Comparison of ENCODE assay signal across 13 mouse cellular contexts in the genomic region with DNA sequence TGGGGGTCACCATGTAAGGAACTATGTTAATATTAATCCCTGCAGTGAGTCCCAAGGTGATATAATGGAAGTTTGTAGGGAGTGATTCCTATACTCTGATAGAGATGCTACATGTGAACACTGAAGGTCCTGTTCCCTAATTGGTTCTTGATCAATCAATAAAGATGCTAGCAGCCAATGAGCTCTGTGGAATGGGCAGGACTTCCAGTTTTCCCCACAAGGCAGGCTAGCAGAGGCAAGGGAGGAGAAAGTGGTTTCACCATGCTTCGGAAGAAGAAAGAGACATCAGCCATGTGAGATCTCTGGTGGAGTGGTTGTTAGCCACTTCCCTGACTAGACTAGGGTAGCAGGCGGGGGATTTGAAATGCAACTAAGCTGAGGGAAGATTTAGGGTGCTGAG. TPM values are rescaled to one million over a fixed set of nuclear protein-coding genes. Genes with fewer than 3 reads are reported as not detected.
A peak's percentile ranks its signal among the peaks of the same experiment; 100 is the strongest.
DNase-seq lines count a peak whose midpoint lies in the region; ATAC-seq lines count a peak whose summit lies in the region.
"Had no signal": no experiment of that assay in that cellular context is flagged by ENCODE, and none has a peak within 500 bp of the region (broad histone marks: within the 10 kb centered on the region; RNA-seq: fewer than 3 reads in every experiment).

No protein-coding gene starts in this region.

- H3K4me2 ChIP-seq in embryonic facial prominence, embryonic 12.5 days (replicated peaks), result no peak overlapping the region; the same call in 1 of the 2 replicates
- H3K4me2 ChIP-seq in midbrain, embryonic 14.5 days (ENCODE audit: low read length), result 0 out of 2 replicates have a peak overlapping the region, but pooled peaks have one; percentile 15
- no peak overlapping the region for H3K4me2 ChIP-seq in midbrain, embryonic 16.5 days (ENCODE audit: low read length)
- no peak overlapping the region for H3K4me2 ChIP-seq in limb, embryonic 15.5 days
- H3K4me2 ChIP-seq: heart, embryonic 15.5 days had no signal

- H3K27ac ChIP-seq in embryonic facial prominence, embryonic 12.5 days, result no peak overlapping the region
- H3K27ac ChIP-seq in embryonic facial prominence, embryonic 10.5 days (replicated peaks), result no peak overlapping the region
- no peak overlapping the region for H3K27ac ChIP-seq in midbrain, embryonic 14.5 days (replicated peaks; ENCODE audit: low read depth, low read length)
- H3K27ac ChIP-seq in midbrain, embryonic 16.5 days (ENCODE audit: low read length), result no peak overlapping the region
- no peak overlapping the region for H3K27ac ChIP-seq in limb, embryonic 15.5 days
- H3K27ac ChIP-seq: heart, embryonic 15.5 days had no signal

- H3K36me3 ChIP-seq in embryonic facial prominence, embryonic 12.5 days, result no peaks in the 10 kb centered on the region
- no peaks in the 10 kb centered on the region for H3K36me3 ChIP-seq in embryonic facial prominence, embryonic 10.5 days (replicated peaks)
- no peaks in the 10 kb centered on the region for H3K36me3 ChIP-seq in midbrain, embryonic 14.5 days (ENCODE audit: control insufficient read depth, insufficient read depth, low read length)
- no peaks in the 10 kb centered on the region for H3K36me3 ChIP-seq in midbrain, embryonic 16.5 days (ENCODE audit: control insufficient read depth, insufficient read depth, low read length)
- no peaks in the 10 kb centered on the region for H3K36me3 ChIP-seq in limb, embryonic 15.5 days
- H3K36me3 ChIP-seq: heart, embryonic 15.5 days had no signal

- H3K9ac ChIP-seq in embryonic facial prominence, embryonic 12.5 days, result no peak overlapping the region
- H3K9ac ChIP-seq in midbrain, embryonic 14.5 days (replicated peaks; ENCODE audit: low read length), result no peak overlapping the region
- no peak overlapping the region for H3K9ac ChIP-seq in midbrain, embryonic 16.5 days (ENCODE audit: low read depth, low read length)
- H3K9ac ChIP-seq in limb, embryonic 15.5 days, result no peak overlapping the region
- H3K9ac ChIP-seq: heart, embryonic 15.5 days had no signal

- no peaks in the 10 kb centered on the region for H3K4me1 ChIP-seq in embryonic facial prominence, embryonic 12.5 days
- no peaks in the 10 kb centered on the region for H3K4me1 ChIP-seq in embryonic facial prominence, embryonic 10.5 days
- no peaks in the 10 kb centered on the region for H3K4me1 ChIP-seq in midbrain, embryonic 14.5 days (ENCODE audit: control insufficient read depth, insufficient read depth, low read length)
- no peaks in the 10 kb centered on the region for H3K4me1 ChIP-seq in midbrain, embryonic 16.5 days (ENCODE audit: control insufficient read depth, insufficient read depth, low read length)
- no peaks in the 10 kb centered on the region for H3K4me1 ChIP-seq in limb, embryonic 15.5 days
- H3K4me1 ChIP-seq: heart, embryonic 15.5 days had no signal

- DNase-seq in embryonic facial prominence, embryonic 10.5 days (ENCODE audit: low spot score), result no peak
- DNase-seq in midbrain, embryonic 14.5 days, result peak; percentile 12
- peak; percentile 75 for DNase-seq in adipocyte (ENCODE audit: low spot score)
- DNase-seq in kidney, postnatal 10 days, result no peak
- DNase-seq in thymus, postnatal 36 days, result no peak
- DNase-seq: kidney, postnatal 4 days had no signal

- 0 out of 2 replicates have a peak overlapping the region, but pooled peaks have one; percentile 3 for H3K4me3 ChIP-seq in embryonic facial prominence, embryonic 12.5 days
- H3K4me3 ChIP-seq in embryonic facial prominence, embryonic 10.5 days, result no peak overlapping the region
- H3K4me3 ChIP-seq in midbrain, embryonic 14.5 days (replicated peaks; ENCODE audit: low read depth, low read length), result no peak overlapping the region
- no peak overlapping the region for H3K4me3 ChIP-seq in midbrain, embryonic 16.5 days (ENCODE audit: low read depth, low read length)
- peak overlapping the region; percentile 11; the same call in 1 of the 2 replicates for H3K4me3 ChIP-seq in limb, embryonic 15.5 days
- H3K4me3 ChIP-seq: heart, embryonic 15.5 days had no signal

- no peaks in the 10 kb centered on the region for H3K27me3 ChIP-seq in embryonic facial prominence, embryonic 12.5 days
- H3K27me3 ChIP-seq in embryonic facial prominence, embryonic 10.5 days (replicated peaks; ENCODE audit: low read depth, poor library complexity, severe bottlenecking), result 0 out of 2 replicates have a peak, but pooled peaks cover 3% of the 10 kb centered on the region
- no peaks in the 10 kb centered on the region for H3K27me3 ChIP-seq in midbrain, embryonic 14.5 days (ENCODE audit: control insufficient read depth, insufficient read depth, low read length)
- H3K27me3 ChIP-seq in midbrain, embryonic 16.5 days (ENCODE audit: control insufficient read depth, insufficient read depth, low read depth, low read length), result no peaks in the 10 kb centered on the region; the same call in 1 of the 2 replicates
- H3K27me3 ChIP-seq in limb, embryonic 15.5 days, result peaks cover 16% of the 10 kb centered on the region; the same call in 1 of the 2 replicates

- ATAC-seq in embryonic facial prominence, embryonic 12.5 days (ENCODE audit: insufficient number of reproducible peaks, insufficient read depth, low FRiP score, low TSS enrichment), result no peak
- no peak for ATAC-seq in midbrain, embryonic 14.5 days (ENCODE audit: low FRiP score, low TSS enrichment)
- ATAC-seq in midbrain, embryonic 16.5 days, result no peak
- ATAC-seq in limb, embryonic 15.5 days (ENCODE audit: insufficient number of reproducible peaks, low FRiP score, low TSS enrichment, low read depth), result no peak
- ATAC-seq: lung, postnatal 0 days had no signal

- 37% methylated on average over 2 of the region's 2 CpGs for WGBS in embryonic facial prominence, embryonic 12.5 days
- 25% methylated on average over 2 of the region's 2 CpGs for WGBS in embryonic facial prominence, embryonic 10.5 days
- WGBS in midbrain, embryonic 14.5 days, result 39% methylated on average over 2 of the region's 2 CpGs
- WGBS in midbrain, embryonic 16.5 days, result 25% methylated on average over 2 of the region's 2 CpGs
- WGBS in limb, embryonic 15.5 days, result 41% methylated on average over 2 of the region's 2 CpGs

- no peaks in the 10 kb centered on the region for H3K9me3 ChIP-seq in embryonic facial prominence, embryonic 12.5 days
- no peaks in the 10 kb centered on the region for H3K9me3 ChIP-seq in embryonic facial prominence, embryonic 10.5 days
- no peaks in the 10 kb centered on the region for H3K9me3 ChIP-seq in midbrain, embryonic 14.5 days (ENCODE audit: control insufficient read depth, low read length)
- H3K9me3 ChIP-seq in midbrain, embryonic 16.5 days (replicated peaks; ENCODE audit: control insufficient read depth, low read length, poor library complexity, severe bottlenecking), result no peaks in the 10 kb centered on the region
- no peaks in the 10 kb centered on the region for H3K9me3 ChIP-seq in limb, embryonic 15.5 days
- H3K9me3 ChIP-seq: heart, embryonic 15.5 days had no signal

RNA-seq across cellular contexts. Expression of gene Sept14, which starts 7.8 kb away (rescaled TPM):
- not detected in 2 replicates for polyA plus RNA-seq in embryonic facial prominence, embryonic 12.5 days (2016; fragmentation: Nextera tagmentation; extraction: Ambion mirVana)
- not detected in 2 replicates for polyA plus RNA-seq in embryonic facial prominence, embryonic 10.5 days (2016; fragmentation: Nextera tagmentation; extraction: Ambion mirVana)
- polyA plus RNA-seq in midbrain, embryonic 14.5 days (2014; fragmentation: Nextera tagmentation; extraction: Ambion mirVana), result not detected in 2 replicates
- not detected in 2 replicates for polyA plus RNA-seq in midbrain, embryonic 16.5 days (2015; fragmentation: Nextera tagmentation; extraction: Ambion mirVana)
- polyA plus RNA-seq in limb, embryonic 15.5 days (2015; fragmentation: Nextera tagmentation; extraction: Ambion mirVana), result not detected in 2 replicates
- polyA plus RNA-seq: heart, embryonic 15.5 days; intestine, embryonic 14.5 days; lung, postnatal 0 days; small intestine, adult 2 months had no signal

RNA-seq across cellular contexts. Expression of gene Mrps17, which starts 14.8 kb away (rescaled TPM):
- polyA plus RNA-seq in embryonic facial prominence, embryonic 12.5 days (2016; fragmentation: Nextera tagmentation; extraction: Ambion mirVana), result 187 and 190 TPM in 2 replicates
- 178 and 186 TPM in 2 replicates for polyA plus RNA-seq in embryonic facial prominence, embryonic 10.5 days (2016; fragmentation: Nextera tagmentation; extraction: Ambion mirVana)
- 182 and 200 TPM in 2 replicates for polyA plus RNA-seq in midbrain, embryonic 14.5 days (2014; fragmentation: Nextera tagmentation; extraction: Ambion mirVana)
- 167 and 170 TPM in 2 replicates for polyA plus RNA-seq in midbrain, embryonic 16.5 days (2015; fragmentation: Nextera tagmentation; extraction: Ambion mirVana)
- 179 and 184 TPM in 2 replicates for polyA plus RNA-seq in limb, embryonic 15.5 days (2015; fragmentation: Nextera tagmentation; extraction: Ambion mirVana)

RNA-seq across cellular contexts. Expression of gene Nipsnap2, which starts 24.4 kb away (rescaled TPM):
- polyA plus RNA-seq in embryonic facial prominence, embryonic 12.5 days (2016; fragmentation: Nextera tagmentation; extraction: Ambion mirVana), result 89.1 and 96.8 TPM in 2 replicates
- polyA plus RNA-seq in embryonic facial prominence, embryonic 10.5 days (2016; fragmentation: Nextera tagmentation; extraction: Ambion mirVana), result 74.2 and 74.8 TPM in 2 replicates
- 80.4 and 88.3 TPM in 2 replicates for polyA plus RNA-seq in midbrain, embryonic 14.5 days (2014; fragmentation: Nextera tagmentation; extraction: Ambion mirVana)
- 87.7 and 90.4 TPM in 2 replicates for polyA plus RNA-seq in midbrain, embryonic 16.5 days (2015; fragmentation: Nextera tagmentation; extraction: Ambion mirVana)
- 109 and 131 TPM in 2 replicates for polyA plus RNA-seq in limb, embryonic 15.5 days (2015; fragmentation: Nextera tagmentation; extraction: Ambion mirVana)

RNA-seq across cellular contexts. Expression of gene Zfp11, which starts 30.6 kb away (rescaled TPM):
- polyA plus RNA-seq in embryonic facial prominence, embryonic 12.5 days (2016; fragmentation: Nextera tagmentation; extraction: Ambion mirVana), result 5.5 and 6.2 TPM in 2 replicates
- polyA plus RNA-seq in embryonic facial prominence, embryonic 10.5 days (2016; fragmentation: Nextera tagmentation; extraction: Ambion mirVana), result 6.5 and 7.3 TPM in 2 replicates
- polyA plus RNA-seq in midbrain, embryonic 14.5 days (2014; fragmentation: Nextera tagmentation; extraction: Ambion mirVana), result 8.4 and 10.3 TPM in 2 replicates
- 8.1 and 9.3 TPM in 2 replicates for polyA plus RNA-seq in midbrain, embryonic 16.5 days (2015; fragmentation: Nextera tagmentation; extraction: Ambion mirVana)
- polyA plus RNA-seq in limb, embryonic 15.5 days (2015; fragmentation: Nextera tagmentation; extraction: Ambion mirVana), result 4.5 and 5.0 TPM in 2 replicates

Comparison
In these comparisons a context has a peak if more than half of its experiments do, and no peak if none do; other contexts are left out.
1. H3K4me3 ChIP-seq: peak in embryonic facial prominence, embryonic 12.5 days (single experiment) and limb, embryonic 15.5 days (single experiment); none in embryonic facial prominence, embryonic 10.5 days (single experiment), midbrain, embryonic 14.5 days (single experiment) and midbrain, embryonic 16.5 days (single experiment).
2. DNase-seq: peak in midbrain, embryonic 14.5 days (single experiment) and adipocyte (single experiment); none in embryonic facial prominence, embryonic 10.5 days (single experiment), kidney, postnatal 10 days (single experiment) and thymus, postnatal 36 days (0 of 2).